Mouse (Mus musculus) liver, adult 2 months (tissue): ENCODE measurements around the gene Sgms1.

Experiments used
- CTCF ChIP-seq: fragments of 200-500 bp; IDR thresholded peaks from 2 replicates; pipeline ENCODE4 v1.5.1; 2011; ENCODE audit warnings: low read depth, low read length, control low read depth
- POLR2A ChIP-seq: fragments of 200-500 bp; IDR thresholded peaks from 2 replicates; pipeline ENCODE4 v1.6.1; 2011; ENCODE audit warnings: low read length, control low read depth; ENCODE audit not compliant: insufficient read depth; ENCODE audit errors: extremely low read depth

DNA sequence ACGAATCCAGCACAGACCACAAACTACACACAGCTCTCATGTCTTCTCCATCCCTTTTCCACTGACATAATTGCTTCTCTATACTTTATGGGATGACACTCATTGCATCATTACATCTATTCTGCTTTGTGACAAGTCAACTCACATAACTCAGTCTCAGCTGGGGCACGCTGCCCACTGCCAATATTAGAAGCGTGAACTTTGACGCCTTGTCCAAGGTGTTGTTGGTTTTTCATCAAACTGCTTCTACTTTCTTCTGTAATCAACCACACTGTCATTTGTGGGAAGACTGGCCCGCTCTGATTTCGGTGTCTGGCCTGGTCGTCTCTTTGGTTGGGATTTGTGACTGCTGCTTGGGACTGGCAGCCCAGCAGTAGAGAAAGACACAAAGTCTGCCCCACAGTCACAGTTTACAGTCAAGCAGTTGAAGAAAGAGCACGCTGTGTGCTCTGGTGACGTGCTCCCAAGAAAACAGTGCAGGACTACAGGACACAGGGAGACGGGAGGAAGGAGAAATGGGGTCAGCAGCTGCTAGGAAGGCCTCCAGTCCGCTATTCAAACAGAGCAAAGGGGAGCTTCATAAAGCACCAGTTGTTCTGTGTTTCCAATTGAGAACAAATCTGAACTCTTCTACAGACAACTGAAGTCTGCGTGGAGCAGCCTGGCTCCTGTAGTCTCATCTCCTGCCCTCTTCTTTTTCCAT is 120.2 kb downstream of the Sgms1 start:
- no peak for TF ChIP-seq POLR2A
- TF ChIP-seq CTCF = no peak
